Mouse (Mus musculus) Muller cell, postnatal 12 days (primary cell): Measurements from ENCODE around the gene Serpinb12.
"Not testable (repeated sequence)": the region's sequence is repeated elsewhere in the genome, so short reads cannot be mapped to it uniquely, and the experiment has no call there.

Experiments used
- DNase-seq: peaks from one replicate; pipeline ENCODE4 v3.0.0-alpha.2; 2015; ENCODE audit errors: inconsistent ontology term

The Serpinb12 gene

GRCm38 (mm10) chr1:106934265-106934664, at the start of gene Serpinb12:
Gene Serpinb12, plus strand, starts transcription at chr1:106934449.
- DNase-seq: no peak

- not testable (repeated sequence) for DNase-seq
These were observed 39.1 kb upstream of the Serpinb12 start for GRCm38 (mm10) chr1:106895142-106895541.

- DNase-seq: peak; percentile 1
These were observed 32.8 kb upstream of the Serpinb12 start for GRCm38 (mm10) chr1:106901406-106901805.

- DNase-seq: no peak
These were observed 2.3 kb upstream of the Serpinb12 start for GRCm38 (mm10) chr1:106931954-106932353.

- no peak for DNase-seq
These were observed 591 bp upstream of the Serpinb12 start for GRCm38 (mm10) chr1:106933658-106934057.

GRCm38 (mm10) chr1:106947217-106947616, 13.0 kb downstream of the Serpinb12 start:
- no peak for DNase-seq

- no peak for DNase-seq
These were observed 25.7 kb downstream of the Serpinb12 start for GRCm38 (mm10) chr1:106959981-106960380.

- no peak for DNase-seq
These were observed 26.8 kb downstream of the Serpinb12 start for GRCm38 (mm10) chr1:106961023-106961422.

GRCm38 (mm10) chr1:106980684-106981083, 46.4 kb downstream of the Serpinb12 start, which contains the start of gene Serpinb13:
Gene Serpinb13, plus strand, starts transcription at chr1:106980984.
- DNase-seq: no peak

- no peak for DNase-seq
These were observed 48.8 kb downstream of the Serpinb12 start for GRCm38 (mm10) chr1:106983092-106983491.

- no peak for DNase-seq
These were observed 49.6 kb downstream of the Serpinb12 start for GRCm38 (mm10) chr1:106983865-106984264.

GRCm38 (mm10) chr1:107000424-107000823, 66.2 kb downstream of the Serpinb12 start:
- peak; percentile 43 for DNase-seq

- no peak for DNase-seq
These were observed 67.5 kb downstream of the Serpinb12 start for GRCm38 (mm10) chr1:107001754-107002153.

- DNase-seq: no peak
These were observed 72.1 kb downstream of the Serpinb12 start for GRCm38 (mm10) chr1:107006316-107006715.
